ENCODE assay signal across 26 mouse cellular contexts in genomic region chr11:35270396-35270795, GRCm38 (mm10).
DNase-seq lines count a peak whose midpoint lies in the region; ATAC-seq and TF ChIP-seq lines count a peak whose summit lies in the region.
"Had no signal": no experiment of that assay in that cellular context is flagged by ENCODE, and none has a peak within 500 bp of the region (broad histone marks: within the 10 kb centered on the region; RNA-seq: fewer than 3 reads in every experiment).

No protein-coding gene starts in this region.

- H3K27me3 ChIP-seq in heart, embryonic 15.5 days: no peaks in the 10 kb centered on the region
- no peaks in the 10 kb centered on the region for H3K27me3 ChIP-seq in kidney, adult 2 months (replicated peaks; ENCODE audit: control insufficient read depth, insufficient read depth, low read length)
- peaks cover 8% of the 10 kb centered on the region; the same call in 1 of the 2 replicates for H3K27me3 ChIP-seq in midbrain, embryonic 10.5 days (ENCODE audit: low read depth, poor library complexity, severe bottlenecking)
- no peaks in the 10 kb centered on the region for H3K27me3 ChIP-seq in midbrain, embryonic 15.5 days (replicated peaks)
- H3K27me3 ChIP-seq: embryonic facial prominence, embryonic 15.5 days; hindbrain, embryonic 12.5 days had no signal

- H3K27ac ChIP-seq in heart, embryonic 15.5 days: peak overlapping the region; percentile 17; the same call in 1 of the 2 replicates
- no peak overlapping the region for H3K27ac ChIP-seq in kidney, adult 2 months (ENCODE audit: insufficient read depth, low read depth, low read length)
- H3K27ac ChIP-seq in midbrain, embryonic 10.5 days (replicated peaks): 0 out of 2 replicates have a peak overlapping the region, but pooled peaks have one; percentile 14
- no peak overlapping the region for H3K27ac ChIP-seq in midbrain, embryonic 15.5 days
- H3K27ac ChIP-seq: embryonic facial prominence, embryonic 10.5 days; embryonic facial prominence, embryonic 15.5 days; forebrain, embryonic 13.5 days; hindbrain, embryonic 12.5 days; left cerebral cortex, adult 2 months; limb, embryonic 13.5 days; lung, embryonic 15.5 days; neural tube, embryonic 12.5 days had no signal

- no peak for TF ChIP-seq POLR2A in kidney, adult 2 months (IDR thresholded peaks at IDR 0.05; ENCODE audit: low read depth, low read length)

- no peaks in the 10 kb centered on the region for H3K9me3 ChIP-seq in heart, embryonic 15.5 days (replicated peaks)
- H3K9me3 ChIP-seq in midbrain, embryonic 10.5 days (replicated peaks): no peaks in the 10 kb centered on the region
- no peaks in the 10 kb centered on the region for H3K9me3 ChIP-seq in midbrain, embryonic 15.5 days
- H3K9me3 ChIP-seq: embryonic facial prominence, embryonic 10.5 days; embryonic facial prominence, embryonic 15.5 days; forebrain, embryonic 13.5 days; hindbrain, embryonic 12.5 days; limb, embryonic 13.5 days; lung, embryonic 15.5 days; neural tube, embryonic 12.5 days had no signal

- no peak for ATAC-seq in heart, embryonic 15.5 days (replicated peaks; ENCODE audit: insufficient number of reproducible peaks, insufficient read depth, low FRiP score, low read depth)
- ATAC-seq in midbrain, embryonic 15.5 days (replicated peaks): no peak
- ATAC-seq: forebrain, embryonic 13.5 days; Patski had no signal

- TF ChIP-seq CTCF in kidney, adult 2 months (conservative IDR thresholded peaks at IDR 0.05; ENCODE audit: insufficient read depth, insufficient read length, low read depth, low read length): no peak

- no peak overlapping the region for H3K9ac ChIP-seq in heart, embryonic 15.5 days
- no peak overlapping the region for H3K9ac ChIP-seq in midbrain, embryonic 15.5 days
- H3K9ac ChIP-seq: embryonic facial prominence, embryonic 15.5 days; forebrain, embryonic 13.5 days; hindbrain, embryonic 12.5 days; limb, embryonic 13.5 days; lung, embryonic 15.5 days; neural tube, embryonic 12.5 days had no signal

- peak; percentile 52 for DNase-seq in adrenal gland, postnatal 14 days
- DNase-seq in adrenal gland, postnatal 25 days: no peak
- DNase-seq in heart, postnatal 36 days: no peak
- DNase-seq in kidney, adult 2 months: peak; percentile 33
- DNase-seq in kidney, postnatal 4 days: no peak
- DNase-seq in midbrain, embryonic 10.5 days (ENCODE audit: low spot score): no peak
- DNase-seq: cerebellum, adult 2 months; gastrocnemius, postnatal 10 days; kidney, adult 11 months; right cerebral cortex, postnatal 4 days; thymus, adult 2 months; thymus, postnatal 36 days had no signal

- H3K36me3 ChIP-seq in heart, embryonic 15.5 days: no peaks in the 10 kb centered on the region
- H3K36me3 ChIP-seq in kidney, adult 2 months (ENCODE audit: control insufficient read depth, insufficient read depth, low read length): no peaks in the 10 kb centered on the region
- H3K36me3 ChIP-seq in midbrain, embryonic 10.5 days: no peaks in the 10 kb centered on the region
- no peaks in the 10 kb centered on the region for H3K36me3 ChIP-seq in midbrain, embryonic 15.5 days (replicated peaks)
- H3K36me3 ChIP-seq: embryonic facial prominence, embryonic 10.5 days; embryonic facial prominence, embryonic 15.5 days; hindbrain, embryonic 12.5 days; limb, embryonic 13.5 days; lung, embryonic 15.5 days; neural tube, embryonic 12.5 days had no signal

- H3K4me3 ChIP-seq in heart, embryonic 15.5 days: no peak overlapping the region
- H3K4me3 ChIP-seq in kidney, adult 2 months (ENCODE audit: insufficient read depth, low read depth, low read length): no peak overlapping the region
- H3K4me3 ChIP-seq in midbrain, embryonic 10.5 days: no peak overlapping the region
- no peak overlapping the region for H3K4me3 ChIP-seq in midbrain, embryonic 15.5 days
- H3K4me3 ChIP-seq: embryonic facial prominence, embryonic 10.5 days; embryonic facial prominence, embryonic 15.5 days; forebrain, embryonic 13.5 days; hindbrain, embryonic 12.5 days; left cerebral cortex, adult 2 months; limb, embryonic 13.5 days; lung, embryonic 15.5 days; myocyte; neural tube, embryonic 12.5 days had no signal

- H3K4me1 ChIP-seq in heart, embryonic 15.5 days (replicated peaks): peaks cover 23% of the 10 kb centered on the region
- no peaks in the 10 kb centered on the region for H3K4me1 ChIP-seq in kidney, adult 2 months (ENCODE audit: control insufficient read depth, insufficient read depth, low read length)
- peaks cover 14% of the 10 kb centered on the region for H3K4me1 ChIP-seq in midbrain, embryonic 10.5 days
- H3K4me1 ChIP-seq in midbrain, embryonic 15.5 days: 0 out of 2 replicates have a peak, but pooled peaks cover 4% of the 10 kb centered on the region

- H3K4me2 ChIP-seq in heart, embryonic 15.5 days: no peak overlapping the region
- no peak overlapping the region for H3K4me2 ChIP-seq in midbrain, embryonic 15.5 days
- H3K4me2 ChIP-seq: embryonic facial prominence, embryonic 15.5 days; forebrain, embryonic 13.5 days; hindbrain, embryonic 12.5 days; limb, embryonic 13.5 days; liver, embryonic 11.5 days; lung, embryonic 15.5 days; midbrain, embryonic 11.5 days; neural tube, embryonic 12.5 days had no signal

- WGBS in heart, embryonic 15.5 days: 66% methylated on average over 9 of the region's 9 CpGs
- WGBS in kidney, adult 2 months: 69% methylated on average over 9 of the region's 9 CpGs
- WGBS in midbrain, embryonic 10.5 days: 88% methylated on average over 9 of the region's 9 CpGs
- 83% methylated on average over 9 of the region's 9 CpGs for WGBS in midbrain, embryonic 15.5 days

- intact Hi-C loops in heart, postnatal 36 days (cut with DNase I): no loop called here

Comparison
In these comparisons a context has a peak if more than half of its experiments do, and no peak if none do; other contexts are left out.
1. DNase-seq: peak in adrenal gland, postnatal 14 days (single experiment) and kidney, adult 2 months (single experiment); none in adrenal gland, postnatal 25 days (single experiment), heart, postnatal 36 days (0 of 2), kidney, postnatal 4 days (0 of 2) and midbrain, embryonic 10.5 days (single experiment).
2. H3K27ac ChIP-seq: peak in heart, embryonic 15.5 days (single experiment) and midbrain, embryonic 10.5 days (single experiment); none in kidney, adult 2 months (single experiment) and midbrain, embryonic 15.5 days (single experiment).